Mouse (Mus musculus): ENCODE results near the gene Epas1. TPM values are rescaled to one million over a fixed set of nuclear protein-coding genes. Genes with fewer than 3 reads are reported as not detected.

Gene Epas1
- polyA plus RNA-seq, 1 experiment from 2014 or later = 9.5 TPM

DNA sequence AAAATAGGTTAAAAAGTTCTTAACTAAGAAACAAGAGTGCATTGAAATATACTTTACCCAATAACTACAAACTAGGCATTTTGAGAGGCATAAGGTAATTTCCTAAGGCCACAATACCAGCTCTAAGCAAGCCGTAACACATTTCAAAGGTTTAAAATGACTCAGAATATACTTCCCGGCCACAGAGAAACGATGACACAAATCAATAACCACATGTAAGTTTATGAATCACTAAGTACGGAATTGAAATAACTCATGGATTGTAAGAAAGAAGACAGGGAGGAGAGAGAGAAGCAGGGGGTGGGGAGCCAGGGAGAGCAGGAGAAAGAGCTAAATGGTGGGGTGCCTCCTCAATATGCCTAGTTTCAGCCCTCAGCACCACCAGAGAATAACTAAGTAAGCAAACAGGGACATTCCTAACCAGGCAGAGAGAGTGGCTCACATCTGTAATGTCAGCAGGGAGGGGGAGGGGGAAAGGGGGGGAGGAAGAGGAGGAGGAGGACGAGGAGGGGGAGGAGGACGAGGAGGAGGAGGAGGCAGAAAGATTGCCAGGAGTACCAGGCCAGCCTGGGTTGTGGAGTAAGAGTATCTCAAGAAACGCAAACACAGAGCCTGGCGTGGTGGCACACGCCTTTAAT lies 97.3 kb downstream of the Epas1 start:
- WGBS = 68% methylated on average over 9 of the region's 9 CpGs
- Histone ChIP-seq H3K27me3 (no peaks in the 10 kb centered on the region), H3K4me1 (no peaks in the 10 kb centered on the region), H3K27ac (no peak overlapping the region), H3K4me2 (no peak overlapping the region), H3K9me3 (replicated peaks) (no peaks in the 10 kb centered on the region), H3K36me3 (no peaks in the 10 kb centered on the region), H3K4me3 (replicated peaks) (no peak overlapping the region), H3K9ac (no peak overlapping the region)
- ATAC-seq (replicated peaks; ENCODE audit: low FRiP score) = no peak

DNA sequence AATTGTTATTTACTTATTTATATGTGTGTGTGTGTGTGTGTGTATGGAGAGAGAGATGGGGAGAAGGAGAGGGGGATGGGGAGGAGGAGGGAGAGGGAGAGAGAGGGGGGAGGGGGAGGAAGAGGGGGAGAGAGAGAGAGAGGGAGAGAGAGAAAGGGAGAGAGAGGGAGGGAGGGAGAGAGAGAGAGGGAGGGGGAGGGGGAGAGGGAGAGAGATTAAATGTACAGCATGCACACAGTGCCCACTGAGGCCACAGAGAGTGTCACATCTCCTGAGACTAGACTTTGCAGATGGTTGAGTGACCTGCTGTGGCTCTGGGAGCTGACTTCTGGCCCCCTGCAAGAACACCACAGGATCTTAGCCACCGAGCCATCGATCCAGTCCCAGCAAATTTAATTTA lies 98.3 kb downstream of the Epas1 start:
- Histone ChIP-seq H3K4me1 (no peaks in the 10 kb centered on the region; the same call in 1 of the 2 replicates), H3K4me3 (replicated peaks) (no peak overlapping the region), H3K4me2 (no peak overlapping the region), H3K36me3 (no peaks in the 10 kb centered on the region), H3K9me3 (replicated peaks) (no peaks in the 10 kb centered on the region), H3K27me3 (no peaks in the 10 kb centered on the region), H3K27ac (no peak overlapping the region), H3K9ac (no peak overlapping the region)
- no peak for ATAC-seq (replicated peaks; ENCODE audit: low FRiP score)
- WGBS = 79% methylated on average over 2 of the region's 2 CpGs

DNA sequence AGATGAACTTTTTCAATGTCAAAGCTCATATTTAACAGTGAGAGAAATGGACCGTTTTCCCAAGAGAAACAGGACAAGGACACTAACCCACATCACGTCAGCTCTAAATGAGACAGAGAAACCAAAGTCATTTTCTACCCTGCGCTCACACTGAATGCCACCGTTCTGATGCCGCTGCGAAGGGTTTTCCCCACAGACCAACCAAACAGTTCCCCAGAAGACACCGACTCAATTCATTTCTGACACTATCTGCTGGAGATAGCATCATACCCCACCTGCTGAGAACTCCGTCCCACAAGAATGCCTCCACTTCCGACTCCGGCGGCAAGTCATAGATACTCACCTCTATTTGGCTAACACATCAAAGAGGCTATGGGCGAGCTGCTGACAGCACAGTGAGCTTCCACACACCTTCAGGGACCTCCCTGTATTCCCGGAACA lies 99.1 kb downstream of the Epas1 start:
- 73% methylated on average over 13 of the region's 13 CpGs for WGBS
- no peaks in the 10 kb centered on the region for H3K36me3 ChIP-seq
- no peak overlapping the region for H3K4me3 ChIP-seq (replicated peaks)
- ATAC-seq (replicated peaks; ENCODE audit: low FRiP score) = no peak
- H3K27ac ChIP-seq = no peak overlapping the region
- no peaks in the 10 kb centered on the region for H3K9me3 ChIP-seq (replicated peaks)
- H3K27me3 ChIP-seq = no peaks in the 10 kb centered on the region
- H3K4me1 ChIP-seq = no peaks in the 10 kb centered on the region; the same call in 1 of the 2 replicates
- no peak overlapping the region for H3K4me2 ChIP-seq
- H3K9ac ChIP-seq = no peak overlapping the region

DNA sequence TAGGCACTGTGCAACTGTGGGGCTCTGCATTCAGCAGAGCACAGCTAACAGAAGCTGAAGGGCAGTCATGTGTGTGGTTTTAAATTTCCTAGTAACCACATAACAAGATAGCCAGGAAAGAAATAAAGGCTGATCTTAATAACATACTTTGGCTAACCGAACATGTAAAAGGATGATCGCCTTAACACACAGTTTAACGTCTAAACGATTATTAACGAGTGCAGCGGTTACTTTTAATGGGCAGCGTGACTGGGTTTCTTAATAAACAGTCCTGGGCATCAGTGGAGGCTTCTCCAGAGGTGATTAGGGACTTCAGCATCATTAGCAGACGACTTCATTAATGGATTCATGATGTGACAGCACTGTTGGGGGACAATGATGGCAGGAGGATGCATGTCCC lies 117.1 kb downstream of the Epas1 start:
- no peak overlapping the region for H3K4me2 ChIP-seq
- no peaks in the 10 kb centered on the region for H3K9me3 ChIP-seq (replicated peaks)
- H3K27me3 ChIP-seq = no peaks in the 10 kb centered on the region
- no peak overlapping the region for H3K9ac ChIP-seq
- no peak overlapping the region for H3K4me3 ChIP-seq (replicated peaks)
- WGBS = 70% methylated on average over 8 of the region's 8 CpGs
- H3K4me1 ChIP-seq = no peaks in the 10 kb centered on the region
- no peak overlapping the region for H3K27ac ChIP-seq
- ATAC-seq (replicated peaks; ENCODE audit: low FRiP score) = no peak
- no peaks in the 10 kb centered on the region for H3K36me3 ChIP-seq

DNA sequence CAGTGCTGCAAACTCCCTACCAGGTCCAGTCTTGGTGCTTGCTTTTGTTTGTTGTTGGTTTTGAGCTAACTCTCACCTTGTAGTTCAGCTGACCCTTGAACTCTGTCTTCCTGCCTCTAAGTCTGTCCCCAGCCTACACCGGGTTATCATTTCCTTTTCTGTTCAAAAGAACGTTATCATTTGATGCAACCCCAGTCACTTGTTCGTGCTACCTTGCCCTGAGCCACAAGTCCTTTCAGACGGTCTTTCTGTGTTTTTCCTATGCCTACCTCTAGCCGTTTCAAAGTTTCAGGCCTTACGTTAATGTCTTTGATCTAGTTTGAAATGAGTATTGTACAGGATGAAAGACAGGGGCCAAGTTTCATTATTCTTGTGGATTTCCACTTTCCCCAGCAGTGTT lies 119.1 kb downstream of the Epas1 start:
- H3K27ac ChIP-seq = no peak overlapping the region
- no peaks in the 10 kb centered on the region for H3K4me1 ChIP-seq
- WGBS = 62% methylated on average over 6 of the region's 6 CpGs
- H3K27me3 ChIP-seq = no peaks in the 10 kb centered on the region
- ATAC-seq (replicated peaks; ENCODE audit: low FRiP score) = no peak
- no peaks in the 10 kb centered on the region for H3K36me3 ChIP-seq
- no peak overlapping the region for H3K4me3 ChIP-seq (replicated peaks)
- H3K4me2 ChIP-seq = no peak overlapping the region
- no peak overlapping the region for H3K9ac ChIP-seq
- no peaks in the 10 kb centered on the region for H3K9me3 ChIP-seq (replicated peaks)

DNA sequence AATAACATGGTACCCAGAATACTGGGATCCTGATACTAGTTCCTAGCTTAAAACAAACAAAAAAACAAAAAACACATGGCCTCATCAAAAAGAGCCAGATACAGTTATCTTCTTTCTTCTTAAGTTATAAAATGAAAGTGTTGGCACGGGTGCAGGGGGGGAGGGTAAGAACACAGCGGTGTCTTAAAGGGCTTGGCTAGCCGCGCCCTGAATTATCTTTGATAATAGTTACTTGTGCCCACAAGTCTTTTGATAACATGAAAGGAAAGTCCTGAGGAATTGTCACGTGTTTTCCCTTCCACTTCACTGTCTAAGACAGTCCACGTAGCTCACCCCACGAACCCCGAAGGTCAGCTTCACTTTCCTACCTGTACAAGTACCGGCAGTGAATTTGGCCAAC lies 123.4 kb downstream of the Epas1 start:
- 90% methylated on average over 9 of the region's 9 CpGs for WGBS
- Histone ChIP-seq H3K36me3 (no peaks in the 10 kb centered on the region), H3K4me2 (no peak overlapping the region), H3K4me3 (replicated peaks) (no peak overlapping the region), H3K27me3 (no peaks in the 10 kb centered on the region), H3K9me3 (replicated peaks) (no peaks in the 10 kb centered on the region), H3K27ac (no peak overlapping the region), H3K9ac (no peak overlapping the region), H3K4me1 (no peaks in the 10 kb centered on the region)
- ATAC-seq (replicated peaks; ENCODE audit: low FRiP score) = no peak

DNA sequence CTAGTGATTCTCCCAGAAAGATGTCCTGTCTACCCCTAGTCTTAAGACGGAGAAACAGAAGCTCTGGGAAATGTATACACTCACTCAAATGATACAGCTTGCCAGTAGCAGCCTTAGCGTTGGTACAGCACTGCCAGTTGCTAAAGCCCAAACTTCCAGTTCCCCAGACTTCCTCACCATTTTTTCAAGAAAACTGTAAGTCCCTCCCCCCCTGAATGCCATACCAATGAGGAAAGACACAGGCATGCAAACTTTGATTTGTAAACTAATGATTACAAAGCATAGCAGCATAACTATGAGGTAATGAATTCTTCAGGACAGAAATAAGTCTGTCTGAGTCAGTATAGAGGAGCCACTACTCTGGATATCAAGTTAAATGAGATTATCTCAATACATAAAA lies 124.2 kb downstream of the Epas1 start:
- H3K4me3 ChIP-seq (replicated peaks) = no peak overlapping the region
- H3K4me1 ChIP-seq = no peaks in the 10 kb centered on the region
- H3K4me2 ChIP-seq = no peak overlapping the region
- ATAC-seq (replicated peaks; ENCODE audit: low FRiP score) = no peak
- 84% methylated on average over 2 of the region's 2 CpGs for WGBS
- no peaks in the 10 kb centered on the region for H3K27me3 ChIP-seq
- H3K9me3 ChIP-seq (replicated peaks) = no peaks in the 10 kb centered on the region
- no peaks in the 10 kb centered on the region for H3K36me3 ChIP-seq
- no peak overlapping the region for H3K9ac ChIP-seq
- no peak overlapping the region for H3K27ac ChIP-seq

DNA sequence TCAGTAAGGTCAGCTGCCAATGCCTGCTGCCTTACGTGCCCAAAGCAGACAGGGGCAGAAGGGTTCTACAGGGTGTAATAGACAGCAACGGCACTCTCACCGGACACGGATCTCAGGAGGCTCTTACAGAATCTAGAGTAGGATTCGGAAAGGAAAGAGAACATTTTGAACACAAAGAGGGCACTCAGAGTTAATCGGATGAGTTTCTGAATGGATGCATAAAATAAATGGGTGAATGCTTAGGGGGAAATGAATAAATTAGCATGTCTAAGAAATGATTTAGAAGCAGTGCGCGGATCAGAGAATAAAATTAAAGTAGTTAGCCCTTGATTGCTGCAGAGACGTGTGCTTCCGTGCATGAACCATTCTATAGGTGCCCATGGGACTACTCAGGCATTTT lies 126.6 kb downstream of the Epas1 start:
- WGBS = 84% methylated on average over 10 of the region's 10 CpGs
- Histone ChIP-seq H3K27me3 (no peaks in the 10 kb centered on the region), H3K4me3 (replicated peaks) (no peak overlapping the region), H3K9me3 (replicated peaks) (no peaks in the 10 kb centered on the region), H3K4me1 (no peaks in the 10 kb centered on the region), H3K27ac (no peak overlapping the region), H3K9ac (no peak overlapping the region), H3K36me3 (no peaks in the 10 kb centered on the region), H3K4me2 (no peak overlapping the region)
- no peak for ATAC-seq (replicated peaks; ENCODE audit: low FRiP score)

DNA sequence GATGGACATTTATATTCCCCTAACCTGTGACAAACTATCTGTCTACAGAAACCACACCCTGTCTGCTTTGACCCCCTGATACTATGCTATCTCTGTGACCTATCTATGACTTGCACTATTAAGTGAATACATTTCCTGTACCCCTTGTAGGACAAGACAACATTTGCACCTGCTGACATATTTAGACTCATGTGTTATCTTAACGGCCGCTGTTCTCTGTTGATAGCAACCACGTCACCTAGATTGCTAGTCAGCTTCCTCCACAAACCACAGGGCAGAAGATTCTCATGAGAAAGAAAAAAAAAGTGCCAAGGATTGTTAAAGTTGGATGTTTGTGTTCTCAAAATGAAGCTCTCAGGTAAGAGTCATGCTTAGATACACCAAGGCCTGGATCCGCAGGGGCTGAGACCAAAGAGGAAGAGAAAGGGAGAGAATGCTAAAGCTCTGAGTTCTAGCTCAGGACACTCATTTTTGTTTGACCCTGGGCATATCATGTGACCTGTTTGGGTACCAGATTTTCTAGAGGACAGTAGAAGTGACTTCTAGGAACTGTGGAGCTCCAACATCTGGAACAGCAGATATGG lies 127.1 kb downstream of the Epas1 start:
- no peaks in the 10 kb centered on the region for H3K36me3 ChIP-seq
- no peak overlapping the region for H3K9ac ChIP-seq
- WGBS = 77% methylated on average over 4 of the region's 4 CpGs
- H3K27me3 ChIP-seq = no peaks in the 10 kb centered on the region
- H3K9me3 ChIP-seq (replicated peaks) = no peaks in the 10 kb centered on the region
- ATAC-seq (replicated peaks; ENCODE audit: low FRiP score) = no peak
- H3K27ac ChIP-seq = no peak overlapping the region
- H3K4me3 ChIP-seq (replicated peaks) = no peak overlapping the region
- no peaks in the 10 kb centered on the region for H3K4me1 ChIP-seq
- no peak overlapping the region for H3K4me2 ChIP-seq

Other genes with a start within 250 kb of the Epas1 start
- 0.30 and 0.31 TPM in 2 replicates for gene Gm10309, start 248.5 kb upstream of the Epas1 start, polyA plus RNA-seq (2015; fragmentation: Nextera tagmentation; extraction: Ambion mirVana)
- not detected in 2 replicates for gene Tmem247, start 163.6 kb downstream of the Epas1 start, polyA plus RNA-seq (2015; fragmentation: Nextera tagmentation; extraction: Ambion mirVana)
- gene Atp6v1e2, start 194.2 kb downstream of the Epas1 start, polyA plus RNA-seq (2015; fragmentation: Nextera tagmentation; extraction: Ambion mirVana) = not detected in 2 replicates
- gene Rhoq, start 209.4 kb downstream of the Epas1 start, polyA plus RNA-seq (2015; fragmentation: Nextera tagmentation; extraction: Ambion mirVana) = 16.3 and 16.9 TPM in 2 replicates